8 mouse cellular contexts compared by ENCODE assay signal in genomic region chr16:94931343-94932301, GRCm38 (mm10).
DNase-seq lines count a peak whose midpoint lies in the region; ATAC-seq lines count a peak whose summit lies in the region.

No protein-coding gene starts in this region.

- no peak overlapping the region for H3K9ac ChIP-seq in kidney, embryonic 15.5 days
- H3K9ac ChIP-seq in stomach, embryonic 15.5 days: no peak overlapping the region

- H3K4me2 ChIP-seq in kidney, embryonic 15.5 days: peak overlapping the region; percentile 51
- H3K4me2 ChIP-seq in stomach, embryonic 15.5 days: peak overlapping the region; percentile 35; the same call in 1 of the 2 replicates

- no peak for DNase-seq in kidney, postnatal 36 days
- DNase-seq in embryo, embryonic 10.5 days (ENCODE audit: low spot score): peak; percentile 4
- DNase-seq in hindbrain, embryonic 10.5 days (ENCODE audit: low spot score): peak; percentile 10
- no peak for DNase-seq in limb, embryonic 10.5 days (ENCODE audit: low spot score)
- DNase-seq in adipocyte (ENCODE audit: low spot score): no peak
- DNase-seq in thymus, postnatal 0 days (ENCODE audit: low spot score): no peak

- H3K36me3 ChIP-seq in kidney, embryonic 15.5 days: no peaks in the 10 kb centered on the region
- H3K36me3 ChIP-seq in hindbrain, embryonic 10.5 days: no peaks in the 10 kb centered on the region
- no peaks in the 10 kb centered on the region for H3K36me3 ChIP-seq in limb, embryonic 10.5 days
- no peaks in the 10 kb centered on the region for H3K36me3 ChIP-seq in stomach, embryonic 15.5 days

- peaks cover 24% of the 10 kb centered on the region for H3K4me1 ChIP-seq in kidney, embryonic 15.5 days
- peaks cover 16% of the 10 kb centered on the region for H3K4me1 ChIP-seq in hindbrain, embryonic 10.5 days (replicated peaks)
- peaks cover 13% of the 10 kb centered on the region for H3K4me1 ChIP-seq in limb, embryonic 10.5 days
- H3K4me1 ChIP-seq in stomach, embryonic 15.5 days: 0 out of 2 replicates have a peak, but pooled peaks cover 10% of the 10 kb centered on the region

- H3K9me3 ChIP-seq in kidney, embryonic 15.5 days (replicated peaks): no peaks in the 10 kb centered on the region
- no peaks in the 10 kb centered on the region for H3K9me3 ChIP-seq in hindbrain, embryonic 10.5 days
- H3K9me3 ChIP-seq in limb, embryonic 10.5 days (replicated peaks): no peaks in the 10 kb centered on the region
- no peaks in the 10 kb centered on the region for H3K9me3 ChIP-seq in stomach, embryonic 15.5 days

- no peak overlapping the region for H3K4me3 ChIP-seq in kidney, embryonic 15.5 days (replicated peaks)
- peak overlapping the region; percentile 30 for H3K4me3 ChIP-seq in hindbrain, embryonic 10.5 days
- H3K4me3 ChIP-seq in limb, embryonic 10.5 days: peak overlapping the region; percentile 18; the same call in 1 of the 2 replicates
- no peak overlapping the region for H3K4me3 ChIP-seq in stomach, embryonic 15.5 days (replicated peaks)

- 5% methylated on average over 21 of the region's 21 CpGs for WGBS in kidney, embryonic 15.5 days
- WGBS in hindbrain, embryonic 10.5 days: 8% methylated on average over 21 of the region's 21 CpGs
- WGBS in limb, embryonic 10.5 days: 8% methylated on average over 21 of the region's 21 CpGs
- 5% methylated on average over 21 of the region's 21 CpGs for WGBS in stomach, embryonic 15.5 days

- peak overlapping the region; percentile 58; the same call in 1 of the 2 replicates for H3K27ac ChIP-seq in kidney, embryonic 15.5 days
- peak overlapping the region; percentile 56 for H3K27ac ChIP-seq in hindbrain, embryonic 10.5 days
- no peak overlapping the region for H3K27ac ChIP-seq in limb, embryonic 10.5 days
- H3K27ac ChIP-seq in stomach, embryonic 15.5 days: no peak overlapping the region

- no peaks in the 10 kb centered on the region for H3K27me3 ChIP-seq in kidney, embryonic 15.5 days
- no peaks in the 10 kb centered on the region; the same call in 1 of the 2 replicates for H3K27me3 ChIP-seq in hindbrain, embryonic 10.5 days (ENCODE audit: insufficient read depth, poor library complexity, severe bottlenecking)
- peaks cover 16% of the 10 kb centered on the region for H3K27me3 ChIP-seq in limb, embryonic 10.5 days (ENCODE audit: low read depth, poor library complexity, severe bottlenecking)
- no peaks in the 10 kb centered on the region for H3K27me3 ChIP-seq in stomach, embryonic 15.5 days (replicated peaks)

- peak; percentile 75 for ATAC-seq in kidney, embryonic 15.5 days (replicated peaks; ENCODE audit: low FRiP score)
- ATAC-seq in stomach, embryonic 15.5 days (ENCODE audit: insufficient read depth, low FRiP score, low read depth): no peak; the same call in 1 of the 2 replicates

Comparison
In these comparisons a context has a peak if more than half of its experiments do, and no peak if none do; other contexts are left out.
1. H3K27ac ChIP-seq: peak in kidney, embryonic 15.5 days (single experiment) and hindbrain, embryonic 10.5 days (single experiment); none in limb, embryonic 10.5 days (single experiment) and stomach, embryonic 15.5 days (single experiment).
2. H3K4me3 ChIP-seq: peak in hindbrain, embryonic 10.5 days (single experiment) and limb, embryonic 10.5 days (single experiment); none in kidney, embryonic 15.5 days (single experiment) and stomach, embryonic 15.5 days (single experiment).
3. DNase-seq: peak in embryo, embryonic 10.5 days (single experiment) and hindbrain, embryonic 10.5 days (single experiment); none in kidney, postnatal 36 days (0 of 2), limb, embryonic 10.5 days (single experiment), adipocyte (single experiment) and thymus, postnatal 0 days (single experiment).